Mouse (Mus musculus): Measurements from ENCODE around the gene Vil1. TPM values are rescaled to one million over a fixed set of nuclear protein-coding genes. Genes with fewer than 3 reads are reported as not detected.

Gene Vil1
- polyA plus RNA-seq (2015; fragmentation: Nextera tagmentation; extraction: Ambion mirVana), result 0.18 and 0.28 TPM in 2 replicates

- Histone ChIP-seq H3K27ac (no peak within 1 kb of the TSS), H3K9me3 (replicated peaks) (no peaks in the 10 kb centered on the region), H3K27me3 (no peaks in the 10 kb centered on the region), H3K4me2 (no peak within 1 kb of the TSS), H3K4me3 (no peak within 1 kb of the TSS), H3K4me1 (no peaks in the 10 kb centered on the region), H3K36me3 (ENCODE audit: poor library complexity, severe bottlenecking) (no peaks in the 10 kb centered on the region), H3K9ac (no peak within 1 kb of the TSS)
- WGBS, result 71% methylated on average over 15 of the region's 15 CpGs
- no peak for ATAC-seq
Measured at GRCm38 (mm10) chr1:74408589-74409504, at the start of gene Vil1. Gene Vil1 (plus strand): TSS chr1:74409376.

DNA sequence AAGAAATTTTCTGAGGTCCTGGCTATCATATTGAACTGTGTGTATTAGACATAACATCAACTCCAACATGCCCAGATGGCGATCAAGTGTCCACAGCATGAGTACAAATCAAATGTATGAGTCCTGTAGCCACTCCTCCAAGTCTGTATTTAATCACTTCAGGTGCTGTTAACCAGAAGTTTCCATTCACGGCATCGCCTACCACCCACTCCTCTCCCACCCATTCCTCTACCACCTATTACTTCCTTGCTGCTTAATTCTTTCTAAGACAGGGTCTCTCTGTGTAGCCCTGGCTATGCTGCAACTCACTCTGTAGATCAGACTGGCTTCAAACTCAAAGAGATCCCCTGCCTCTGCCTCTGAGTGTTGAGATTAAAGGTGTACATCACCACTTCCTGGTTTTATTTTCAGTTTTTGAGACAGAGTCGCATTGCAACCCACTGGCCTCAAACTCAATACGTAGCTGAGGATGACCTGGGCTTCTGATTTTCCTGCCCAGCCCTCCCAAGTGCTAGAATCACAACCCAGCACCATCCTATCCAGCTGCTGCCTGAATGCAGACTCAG lies 49.1 kb upstream of the Vil1 start:
- Histone ChIP-seq H3K4me3 (no peak overlapping the region), H3K36me3 (ENCODE audit: poor library complexity, severe bottlenecking) (no peaks in the 10 kb centered on the region), H3K27me3 (no peaks in the 10 kb centered on the region), H3K9ac (no peak overlapping the region), H3K27ac (no peak overlapping the region), H3K9me3 (replicated peaks) (no peaks in the 10 kb centered on the region), H3K4me1 (peaks cover 6% of the 10 kb centered on the region; the same call in 1 of the 2 replicates), H3K4me2 (no peak overlapping the region)
- WGBS, result 90% methylated on average over 5 of the region's 5 CpGs
- no peak for ATAC-seq

GRCm38 (mm10) chr1:74361812-74362211 lies 47.4 kb upstream of the Vil1 start, which contains the start of gene Catip:
Gene Catip (plus strand): TSS chr1:74362108.
- ATAC-seq, result peak; percentile 84
- Histone ChIP-seq H3K4me2 (no peak within 1 kb of the TSS), H3K9me3 (replicated peaks) (no peaks in the 10 kb centered on the region), H3K4me1 (peaks cover 6% of the 10 kb centered on the region; the same call in 1 of the 2 replicates), H3K36me3 (ENCODE audit: poor library complexity, severe bottlenecking) (no peaks in the 10 kb centered on the region), H3K4me3 (no peak within 1 kb of the TSS), H3K27me3 (no peaks in the 10 kb centered on the region), H3K27ac (no peak within 1 kb of the TSS), H3K9ac (no peak within 1 kb of the TSS)
- 0% methylated on average over 2 of the region's 2 CpGs for WGBS

DNA sequence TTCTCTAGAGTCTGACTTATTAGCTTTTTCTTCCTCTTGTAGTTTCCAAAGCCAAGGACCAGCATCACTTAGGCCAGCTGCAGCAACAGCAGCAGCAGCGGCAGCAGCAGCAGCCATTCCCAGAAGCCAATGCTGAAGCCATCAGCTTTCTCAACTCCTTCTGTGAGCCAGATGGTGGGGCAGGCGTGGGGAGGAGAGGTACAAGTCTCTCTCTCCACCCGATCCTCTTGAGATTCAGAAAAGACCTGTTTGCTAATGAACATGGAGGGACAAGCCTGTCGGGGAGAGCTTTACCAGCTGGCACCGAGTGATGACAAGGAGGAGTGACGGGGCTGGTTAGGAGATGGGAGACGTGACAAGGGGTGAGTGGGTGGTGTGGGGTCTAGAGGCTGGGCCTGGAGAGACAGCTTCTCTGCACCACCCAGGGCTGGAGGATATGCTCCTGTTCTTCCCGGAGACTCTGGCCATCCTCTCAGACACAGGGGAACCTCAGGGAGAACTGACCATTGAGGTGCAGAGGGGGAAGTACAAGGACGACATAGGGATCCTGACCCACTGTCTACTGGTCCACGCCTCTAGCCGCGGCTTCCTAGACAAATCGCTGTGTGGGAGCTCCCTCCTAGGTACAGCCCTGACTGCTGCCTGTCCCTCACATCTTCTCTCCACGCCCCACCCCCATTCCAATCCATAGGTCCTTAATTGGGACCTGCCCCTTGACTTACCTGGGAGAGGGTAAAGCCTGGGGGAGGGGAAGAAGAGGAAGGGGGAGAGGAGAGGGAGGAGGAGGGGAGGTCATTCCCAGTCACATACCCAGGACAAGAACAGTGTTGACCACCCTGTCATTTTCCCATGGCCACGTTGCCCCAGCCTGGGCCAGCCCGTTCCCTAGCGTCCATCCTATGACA lies 46.6 kb upstream of the Vil1 start:
- WGBS, result 69% methylated on average over 17 of the region's 17 CpGs
- Histone ChIP-seq H3K9ac (no peak overlapping the region), H3K27me3 (no peaks in the 10 kb centered on the region), H3K4me3 (no peak overlapping the region), H3K27ac (no peak overlapping the region), H3K9me3 (replicated peaks) (no peaks in the 10 kb centered on the region), H3K36me3 (ENCODE audit: poor library complexity, severe bottlenecking) (no peaks in the 10 kb centered on the region), H3K4me1 (peaks cover 6% of the 10 kb centered on the region; the same call in 1 of the 2 replicates), H3K4me2 (no peak overlapping the region)
- no peak for ATAC-seq

- no peaks in the 10 kb centered on the region for H3K9me3 ChIP-seq (replicated peaks)
- no peak for ATAC-seq
- H3K27me3 ChIP-seq, result no peaks in the 10 kb centered on the region
- H3K9ac ChIP-seq, result no peak overlapping the region
- no peak overlapping the region for H3K27ac ChIP-seq
- WGBS, result 84% methylated on average over 5 of the region's 5 CpGs
- peaks cover 11% of the 10 kb centered on the region for H3K4me1 ChIP-seq
- no peak overlapping the region for H3K4me3 ChIP-seq
- H3K4me2 ChIP-seq, result no peak overlapping the region
- H3K36me3 ChIP-seq (ENCODE audit: poor library complexity, severe bottlenecking), result no peaks in the 10 kb centered on the region
Measured at GRCm38 (mm10) chr1:74363437-74363836, 45.7 kb upstream of the Vil1 start.

DNA sequence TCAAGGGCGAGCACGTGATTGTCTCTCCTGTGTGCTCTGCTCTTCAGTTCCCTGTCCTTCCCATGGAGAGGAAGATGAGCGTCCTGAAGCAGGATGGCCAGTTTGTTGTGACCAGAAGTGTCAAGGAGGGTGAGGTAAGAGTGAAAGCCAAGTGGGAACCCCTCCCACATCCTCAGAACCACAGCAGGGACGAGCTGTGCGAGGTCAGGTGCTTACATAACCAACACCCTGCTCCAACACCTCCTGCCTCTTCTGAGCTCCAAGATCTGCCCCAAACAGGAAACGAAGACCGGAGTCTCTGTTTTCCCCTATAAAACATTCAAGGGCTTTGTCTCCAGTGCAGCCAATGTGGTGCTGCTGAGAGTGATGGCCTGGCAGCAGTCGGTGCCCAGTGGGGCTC lies 44.9 kb upstream of the Vil1 start:
- Histone ChIP-seq H3K4me1 (peaks cover 11% of the 10 kb centered on the region), H3K4me2 (no peak overlapping the region), H3K4me3 (no peak overlapping the region), H3K27ac (no peak overlapping the region), H3K27me3 (no peaks in the 10 kb centered on the region), H3K9me3 (replicated peaks) (no peaks in the 10 kb centered on the region), H3K36me3 (ENCODE audit: poor library complexity, severe bottlenecking) (no peaks in the 10 kb centered on the region), H3K9ac (no peak overlapping the region)
- ATAC-seq, result no peak
- 88% methylated on average over 8 of the region's 8 CpGs for WGBS

DNA sequence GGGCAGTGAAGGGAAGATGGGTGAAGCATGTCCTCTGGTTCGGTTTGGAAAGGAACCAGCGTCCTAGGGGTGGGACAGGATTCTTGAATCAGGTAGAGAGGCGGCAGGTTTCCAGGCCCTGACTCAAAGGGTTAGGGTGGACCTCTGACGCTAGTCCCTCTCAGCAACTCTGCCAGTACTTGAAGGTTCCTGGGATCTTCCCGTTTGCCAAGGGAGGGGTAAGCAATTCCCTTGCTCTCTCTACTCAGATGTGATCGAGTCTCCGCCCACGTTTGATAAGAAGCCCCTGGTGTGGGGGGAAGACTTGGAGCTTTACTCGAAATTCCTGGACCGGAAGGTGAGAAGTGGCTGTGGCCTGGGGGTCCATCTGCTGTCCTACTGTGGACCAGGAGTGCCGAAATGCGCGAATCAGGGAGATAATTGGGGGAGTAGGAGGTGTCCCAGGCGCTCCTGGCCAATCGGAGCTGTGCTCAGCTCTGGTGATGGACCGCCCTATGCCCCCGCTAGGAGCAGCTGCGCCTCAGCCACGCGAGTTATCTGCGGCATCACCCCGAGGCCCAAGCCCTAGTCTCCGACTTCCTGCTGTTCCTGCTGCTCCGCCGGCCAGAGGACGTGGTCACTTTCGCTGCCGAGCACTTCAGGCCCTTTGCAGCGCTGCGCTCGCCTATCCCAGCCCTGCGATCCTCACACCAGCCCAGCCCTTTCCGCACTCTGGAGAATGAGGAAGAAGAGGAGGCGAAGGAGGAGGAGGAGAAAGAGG lies 41.1 kb upstream of the Vil1 start:
- H3K9ac ChIP-seq, result peak overlapping the region; percentile 41; the same call in 1 of the 2 replicates
- peak overlapping the region; percentile 23 for H3K4me3 ChIP-seq
- no peaks in the 10 kb centered on the region for H3K27me3 ChIP-seq
- peak; percentile 70; the same call in 1 of the 2 replicates for ATAC-seq
- WGBS, result 27% methylated on average over 34 of the region's 34 CpGs
- peak overlapping the region; percentile 58 for H3K4me2 ChIP-seq
- H3K27ac ChIP-seq, result no peak overlapping the region
- no peaks in the 10 kb centered on the region for H3K9me3 ChIP-seq (replicated peaks)
- peaks cover 4% of the 10 kb centered on the region; the same call in 1 of the 2 replicates for H3K4me1 ChIP-seq
- no peaks in the 10 kb centered on the region for H3K36me3 ChIP-seq (ENCODE audit: poor library complexity, severe bottlenecking)

DNA sequence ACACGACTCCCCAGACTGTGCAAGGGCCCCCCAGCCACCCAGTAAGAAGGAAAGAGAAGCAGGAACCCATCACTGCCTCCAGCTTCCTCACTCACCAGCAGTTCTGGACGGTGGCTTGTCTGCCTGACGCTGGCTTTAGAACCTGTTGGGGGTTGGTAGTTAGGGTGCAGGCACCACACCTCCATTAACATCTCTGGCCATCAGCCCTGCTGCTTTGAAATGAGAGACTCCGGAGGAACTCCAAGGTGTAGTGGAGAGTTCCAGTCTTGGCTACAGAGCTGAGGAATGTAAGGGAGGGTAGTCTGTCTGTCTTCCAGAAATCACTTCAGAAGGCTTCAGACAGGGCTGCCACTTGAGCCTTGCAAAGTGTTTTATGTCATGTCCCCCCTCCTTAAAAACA lies 39.1 kb upstream of the Vil1 start:
- peaks cover 4% of the 10 kb centered on the region; the same call in 1 of the 2 replicates for H3K4me1 ChIP-seq
- no peaks in the 10 kb centered on the region for H3K9me3 ChIP-seq (replicated peaks)
- WGBS, result 58% methylated on average over 4 of the region's 4 CpGs
- no peaks in the 10 kb centered on the region for H3K27me3 ChIP-seq
- ATAC-seq, result no peak
- H3K27ac ChIP-seq, result no peak overlapping the region
- no peak overlapping the region for H3K4me2 ChIP-seq
- no peak overlapping the region for H3K9ac ChIP-seq
- no peaks in the 10 kb centered on the region for H3K36me3 ChIP-seq (ENCODE audit: poor library complexity, severe bottlenecking)
- H3K4me3 ChIP-seq, result no peak overlapping the region

GRCm38 (mm10) chr1:74373372-74373771 lies 35.8 kb upstream of the Vil1 start:
- no peak for ATAC-seq
- no peak overlapping the region for H3K9ac ChIP-seq
- 0 out of 2 replicates have a peak, but pooled peaks cover under 1% of the 10 kb centered on the region for H3K4me1 ChIP-seq
- H3K4me2 ChIP-seq, result no peak overlapping the region
- no peak overlapping the region for H3K4me3 ChIP-seq
- no peaks in the 10 kb centered on the region for H3K27me3 ChIP-seq
- H3K36me3 ChIP-seq (ENCODE audit: poor library complexity, severe bottlenecking), result no peaks in the 10 kb centered on the region
- no peaks in the 10 kb centered on the region for H3K9me3 ChIP-seq (replicated peaks)
- no peak overlapping the region for H3K27ac ChIP-seq
- WGBS, result 83% methylated on average over 4 of the region's 4 CpGs

GRCm38 (mm10) chr1:74374980-74375379 lies 34.2 kb upstream of the Vil1 start, which contains the start of gene Slc11a1:
Gene Slc11a1 (plus strand): TSS chr1:74375195.
- no peak within 1 kb of the TSS for H3K27ac ChIP-seq
- H3K36me3 ChIP-seq (ENCODE audit: poor library complexity, severe bottlenecking), result no peaks in the 10 kb centered on the region
- no peaks in the 10 kb centered on the region for H3K27me3 ChIP-seq
- no peak within 1 kb of the TSS for H3K4me2 ChIP-seq
- no peak for ATAC-seq
- WGBS, result 74% methylated on average over 8 of the region's 8 CpGs
- no peaks in the 10 kb centered on the region for H3K9me3 ChIP-seq (replicated peaks)
- H3K4me1 ChIP-seq, result no peaks in the 10 kb centered on the region
- no peak within 1 kb of the TSS for H3K4me3 ChIP-seq
- H3K9ac ChIP-seq, result no peak within 1 kb of the TSS

DNA sequence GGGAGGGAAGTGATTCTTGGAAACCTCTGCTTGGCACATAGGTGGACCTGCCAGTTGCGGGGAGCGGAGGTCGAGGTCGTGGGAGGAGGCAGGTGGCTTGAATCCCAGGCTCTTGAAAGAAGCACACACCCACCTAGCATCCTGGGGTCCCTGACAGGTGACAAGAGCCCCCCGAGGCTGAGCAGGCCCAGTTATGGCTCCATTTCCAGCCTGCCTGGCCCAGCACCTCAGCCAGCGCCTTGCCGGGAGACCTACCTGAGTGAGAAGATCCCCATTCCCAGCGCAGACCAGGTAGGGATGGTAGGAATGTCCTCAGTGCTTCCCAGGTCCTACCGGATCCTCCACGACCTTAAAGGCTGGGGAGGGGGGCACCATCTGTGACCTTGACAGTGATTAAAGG lies 33.6 kb upstream of the Vil1 start:
- Histone ChIP-seq H3K27me3 (no peaks in the 10 kb centered on the region), H3K36me3 (ENCODE audit: poor library complexity, severe bottlenecking) (no peaks in the 10 kb centered on the region), H3K9ac (no peak overlapping the region), H3K4me1 (no peaks in the 10 kb centered on the region), H3K4me3 (no peak overlapping the region), H3K27ac (no peak overlapping the region), H3K4me2 (no peak overlapping the region), H3K9me3 (replicated peaks) (no peaks in the 10 kb centered on the region)
- no peak for ATAC-seq
- 77% methylated on average over 10 of the region's 10 CpGs for WGBS

Measured in forebrain, embryonic 13.5 days (tissue).